Mouse (Mus musculus) brain, embryonic 14.5 days (tissue): ENCODE results near the gene Lrrk1.

ENCODE experiments used
- CTCF ChIP-seq: fragments of 200-500 bp; IDR thresholded peaks from 2 replicates; pipeline ENCODE4 v1.5.1; 2012; ENCODE audit warnings: inconsistent platforms, mild to moderate bottlenecking, moderate library complexity, borderline replicate concordance; ENCODE audit not compliant: insufficient read depth, insufficient read length; ENCODE audit errors: extremely low read depth
- POLR2A ChIP-seq: fragments of 200-500 bp; IDR thresholded peaks from 2 replicates; pipeline ENCODE4 v1.6.1; 2012; ENCODE audit warnings: mild to moderate bottlenecking, inconsistent platforms, borderline replicate concordance; ENCODE audit not compliant: poor library complexity, insufficient read depth, insufficient read length, severe bottlenecking; ENCODE audit errors: extremely low read depth

DNA sequence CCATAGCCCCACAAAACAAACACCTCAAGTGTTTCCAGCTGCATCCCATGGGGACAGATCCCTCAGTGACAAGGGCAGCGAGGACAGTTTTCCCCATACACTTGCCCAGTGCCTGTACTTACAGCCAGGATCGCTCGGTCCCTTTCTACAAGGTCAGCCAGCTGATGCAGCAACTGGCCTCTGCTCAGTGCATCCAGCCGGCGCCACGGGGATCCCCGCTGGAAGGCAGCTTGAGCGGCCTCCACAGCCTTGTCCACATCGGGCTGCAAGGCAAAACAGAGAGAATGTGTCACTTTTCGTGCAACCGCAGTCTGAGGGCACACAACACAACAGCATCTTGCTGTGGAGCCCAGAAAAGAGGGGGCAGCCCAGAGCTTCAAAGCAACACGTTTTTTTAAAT lies 30.8 kb upstream of the Lrrk1 start:
- TF ChIP-seq POLR2A (no peak), CTCF (no peak)
